In the genomic region with DNA sequence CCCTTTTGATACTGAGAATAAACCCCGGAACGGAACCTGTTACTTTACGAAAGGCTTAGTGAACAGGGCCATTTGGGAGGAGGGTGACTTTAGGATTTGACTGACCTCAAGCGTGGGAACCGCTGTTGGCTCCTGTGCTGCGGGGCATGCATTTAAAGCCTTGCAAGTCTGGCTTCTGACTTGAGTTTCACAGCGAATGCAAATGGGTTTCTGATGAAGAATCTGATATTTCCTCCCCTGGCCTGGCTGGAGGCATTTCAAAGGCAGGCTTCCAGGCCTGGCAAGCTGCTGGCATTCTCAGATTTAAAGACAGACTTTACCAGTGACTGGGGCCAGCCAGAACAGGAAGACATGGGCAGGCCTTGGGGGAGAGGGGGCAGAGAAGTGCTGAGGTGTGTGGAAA, we compare ENCODE assay signal across 9 mouse cellular contexts.
DNase-seq lines count a peak whose midpoint lies in the region; ATAC-seq and TF ChIP-seq lines count a peak whose summit lies in the region.
"Had no signal": no experiment of that assay in that cellular context is flagged by ENCODE, and none has a peak within 500 bp of the region (broad histone marks: within the 10 kb centered on the region; RNA-seq: fewer than 3 reads in every experiment).

No protein-coding gene starts in this region.

- 23% methylated on average over 7 of the region's 7 CpGs for WGBS in forebrain, postnatal 0 days
- 32% methylated on average over 7 of the region's 7 CpGs for WGBS in forebrain, embryonic 15.5 days
- 24% methylated on average over 7 of the region's 7 CpGs for WGBS in embryonic facial prominence, embryonic 15.5 days
- 74% methylated on average over 7 of the region's 7 CpGs for WGBS in intestine, embryonic 16.5 days

- H3K36me3 ChIP-seq in forebrain, postnatal 0 days (ENCODE audit: insufficient read depth), result no peaks in the 10 kb centered on the region
- H3K36me3 ChIP-seq in forebrain, embryonic 15.5 days, result no peaks in the 10 kb centered on the region
- H3K36me3 ChIP-seq in embryonic facial prominence, embryonic 15.5 days, result no peaks in the 10 kb centered on the region
- no peaks in the 10 kb centered on the region for H3K36me3 ChIP-seq in intestine, embryonic 16.5 days (ENCODE audit: control insufficient read depth, insufficient read depth, low read length)

- H3K27me3 ChIP-seq in forebrain, postnatal 0 days (ENCODE audit: insufficient read depth, low read length), result no peaks in the 10 kb centered on the region
- no peaks in the 10 kb centered on the region for H3K27me3 ChIP-seq in forebrain, embryonic 15.5 days
- H3K27me3 ChIP-seq in embryonic facial prominence, embryonic 15.5 days, result no peaks in the 10 kb centered on the region
- H3K27me3 ChIP-seq in intestine, embryonic 16.5 days (replicated peaks; ENCODE audit: control insufficient read depth, insufficient read depth, low read length), result no peaks in the 10 kb centered on the region

- 0 out of 2 replicates have a peak, but pooled peaks cover 3% of the 10 kb centered on the region for H3K4me1 ChIP-seq in forebrain, postnatal 0 days (ENCODE audit: insufficient read depth)
- peaks cover 15% of the 10 kb centered on the region; the same call in 1 of the 2 replicates for H3K4me1 ChIP-seq in forebrain, embryonic 15.5 days
- peaks cover 16% of the 10 kb centered on the region for H3K4me1 ChIP-seq in embryonic facial prominence, embryonic 15.5 days
- no peaks in the 10 kb centered on the region for H3K4me1 ChIP-seq in intestine, embryonic 16.5 days (ENCODE audit: control insufficient read depth, insufficient read depth, low read length)

- no peak overlapping the region for H3K4me3 ChIP-seq in forebrain, postnatal 0 days (ENCODE audit: low read depth, low read length)
- H3K4me3 ChIP-seq in forebrain, embryonic 15.5 days, result no peak overlapping the region
- H3K4me3 ChIP-seq in embryonic facial prominence, embryonic 15.5 days (replicated peaks), result no peak overlapping the region
- no peak overlapping the region for H3K4me3 ChIP-seq in intestine, embryonic 16.5 days (ENCODE audit: low read length)

- no peaks in the 10 kb centered on the region for H3K9me3 ChIP-seq in forebrain, postnatal 0 days (ENCODE audit: low read length)
- H3K9me3 ChIP-seq in forebrain, embryonic 15.5 days, result no peaks in the 10 kb centered on the region
- H3K9me3 ChIP-seq in embryonic facial prominence, embryonic 15.5 days (replicated peaks), result no peaks in the 10 kb centered on the region
- no peaks in the 10 kb centered on the region for H3K9me3 ChIP-seq in intestine, embryonic 16.5 days (ENCODE audit: control insufficient read depth, low read length)

- H3K27ac ChIP-seq in forebrain, postnatal 0 days (ENCODE audit: low read depth, low read length), result no peak overlapping the region
- no peak overlapping the region for H3K27ac ChIP-seq in forebrain, embryonic 15.5 days (replicated peaks)
- no peak overlapping the region for H3K27ac ChIP-seq in embryonic facial prominence, embryonic 15.5 days (replicated peaks)
- no peak overlapping the region for H3K27ac ChIP-seq in intestine, embryonic 16.5 days (ENCODE audit: low read length)

- TF ChIP-seq CTCF in forebrain, postnatal 0 days (IDR thresholded peaks at IDR 0.05; ENCODE audit: low read depth), result no peak

- no peak overlapping the region for H3K9ac ChIP-seq in forebrain, postnatal 0 days
- H3K9ac ChIP-seq in forebrain, embryonic 15.5 days (replicated peaks), result no peak overlapping the region
- no peak overlapping the region for H3K9ac ChIP-seq in embryonic facial prominence, embryonic 15.5 days
- no peak overlapping the region for H3K9ac ChIP-seq in intestine, embryonic 16.5 days (ENCODE audit: low read depth, low read length)

- ATAC-seq in forebrain, postnatal 0 days, result no peak
- ATAC-seq in forebrain, embryonic 15.5 days (replicated peaks), result no peak
- ATAC-seq in embryonic facial prominence, embryonic 15.5 days (ENCODE audit: insufficient number of reproducible peaks, low FRiP score, low TSS enrichment, low read depth), result 0 out of 2 replicates have a peak, but pooled peaks have one; percentile 39
- no peak for ATAC-seq in intestine, embryonic 16.5 days

- no peak overlapping the region for H3K4me2 ChIP-seq in forebrain, postnatal 0 days (ENCODE audit: low read depth)
- H3K4me2 ChIP-seq in forebrain, embryonic 15.5 days (replicated peaks), result no peak overlapping the region
- no peak overlapping the region for H3K4me2 ChIP-seq in embryonic facial prominence, embryonic 15.5 days (replicated peaks)
- H3K4me2 ChIP-seq in intestine, embryonic 16.5 days (ENCODE audit: low read depth, low read length), result no peak overlapping the region

- DNase-seq in forebrain, postnatal 0 days, result peak; percentile 35
- peak; percentile 17 to 19 for DNase-seq in layer of hippocampus, postnatal 36 days
- DNase-seq in layer of hippocampus, adult 11-12 months (ENCODE audit: low spot score), result no peak
- peak; percentile 19 to 28 for DNase-seq in kidney, postnatal 4 days
- DNase-seq in layer of hippocampus, adult 18-20 months (ENCODE audit: low spot score in 2 of 2), result no peak
- DNase-seq: lung, postnatal 14 days had no signal

Comparison
In these comparisons a context has a peak if more than half of its experiments do, and no peak if none do; other contexts are left out.
1. DNase-seq: peak in forebrain, postnatal 0 days (single experiment), layer of hippocampus, postnatal 36 days (2 of 2) and kidney, postnatal 4 days (2 of 2); none in layer of hippocampus, adult 11-12 months (single experiment) and layer of hippocampus, adult 18-20 months (0 of 2).